Mouse (Mus musculus) cerebellum, postnatal 25 days (tissue): ENCODE measurements around the gene Apoc4.

Experiments used
- DNase-seq, 2 experiments: peaks; one replicate each; pipeline ENCODE4 v3.0.0; 2021; ENCODE audit warnings: mixed read lengths in 2 of 2

The Apoc4 gene

DNA sequence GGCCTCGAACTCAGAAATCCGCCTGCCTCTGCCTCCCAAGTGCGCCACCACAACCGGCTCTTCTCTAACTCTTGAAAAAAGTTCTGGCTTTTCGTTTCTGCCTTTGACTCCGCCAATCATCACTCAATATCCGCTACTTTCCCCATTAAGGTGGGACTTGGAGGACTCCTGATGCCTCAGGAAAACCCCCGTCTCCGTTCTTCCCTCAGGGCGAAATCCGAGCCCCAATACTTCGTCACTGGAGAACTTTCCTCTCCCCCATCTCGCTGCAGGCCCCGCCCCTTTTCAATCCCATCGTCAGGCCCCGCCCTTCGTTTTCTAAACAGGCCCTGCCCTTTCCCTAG lies 53.1 kb downstream of the Apoc4 start:
- no peak for DNase-seq
